Comparison of ENCODE assay signal across 9 mouse cellular contexts in genomic region chr12:80463666-80464269, GRCm38 (mm10). TPM values are rescaled to one million over a fixed set of nuclear protein-coding genes. Genes with fewer than 3 reads are reported as not detected.
A peak's percentile ranks its signal among the peaks of the same experiment; 100 is the strongest.
DNase-seq lines count a peak whose midpoint lies in the region; ATAC-seq lines count a peak whose summit lies in the region.
"Had no signal": no experiment of that assay in that cellular context is flagged by ENCODE, and none has a peak within 500 bp of the region (broad histone marks: within the 10 kb centered on the region; RNA-seq: fewer than 3 reads in every experiment).

No protein-coding gene starts in this region.

- no peak for ATAC-seq in kidney, embryonic 14.5 days (ENCODE audit: low FRiP score, low TSS enrichment)
- ATAC-seq in intestine, embryonic 16.5 days: no peak; the same call in 1 of the 2 replicates
- no peak for ATAC-seq in midbrain, embryonic 15.5 days (replicated peaks)

- 5% methylated on average over 17 of the region's 17 CpGs for WGBS in kidney, embryonic 14.5 days
- 9% methylated on average over 17 of the region's 17 CpGs for WGBS in intestine, embryonic 16.5 days
- 5% methylated on average over 17 of the region's 17 CpGs for whole genome bisulfite sequencing in midbrain, embryonic 15.5 days

- peak overlapping the region; percentile 33; the same call in 1 of the 2 replicates for H3K27ac ChIP-seq in kidney, embryonic 14.5 days (ENCODE audit: low read depth, low read length)
- peak overlapping the region; percentile 83 for H3K27ac ChIP-seq in intestine, embryonic 16.5 days (ENCODE audit: low read length)
- H3K27ac ChIP-seq in midbrain, embryonic 15.5 days: peak overlapping the region; percentile 81

- no peaks in the 10 kb centered on the region for H3K27me3 ChIP-seq in kidney, embryonic 14.5 days (ENCODE audit: control insufficient read depth, insufficient read depth, low read length)
- no peaks in the 10 kb centered on the region for H3K27me3 ChIP-seq in intestine, embryonic 16.5 days (replicated peaks; ENCODE audit: control insufficient read depth, insufficient read depth, low read length)
- no peaks in the 10 kb centered on the region for H3K27me3 ChIP-seq in midbrain, embryonic 15.5 days (replicated peaks)
- H3K27me3 ChIP-seq: Patski had no signal

- no peak for DNase-seq in kidney, postnatal 25 days
- DNase-seq in brain, adult 2 months (ENCODE audit: low read depth, low spot score): peak; percentile 51
- DNase-seq in gastrocnemius, adult 8-10 months (ENCODE audit: low spot score in 2 of 2): peak; percentile 10 to 32
- DNase-seq in c-Kit-positive CD71-positive TER-119-positive erythroid progenitor cells, embryonic 14.5 days (ENCODE audit: low spot score): no peak
- DNase-seq in adrenal gland, adult 2 months: no peak

- H3K36me3 ChIP-seq in kidney, embryonic 14.5 days (ENCODE audit: control insufficient read depth, insufficient read depth, low read length): no peaks in the 10 kb centered on the region
- H3K36me3 ChIP-seq in intestine, embryonic 16.5 days (ENCODE audit: control insufficient read depth, insufficient read depth, low read length): no peaks in the 10 kb centered on the region
- no peaks in the 10 kb centered on the region for H3K36me3 ChIP-seq in midbrain, embryonic 15.5 days (replicated peaks)

- no peaks in the 10 kb centered on the region for H3K9me3 ChIP-seq in kidney, embryonic 14.5 days (ENCODE audit: control insufficient read depth, low read length)
- H3K9me3 ChIP-seq in intestine, embryonic 16.5 days (ENCODE audit: control insufficient read depth, low read length): no peaks in the 10 kb centered on the region
- no peaks in the 10 kb centered on the region for H3K9me3 ChIP-seq in midbrain, embryonic 15.5 days

- H3K4me2 ChIP-seq in kidney, embryonic 14.5 days (replicated peaks; ENCODE audit: low read depth, low read length): peak overlapping the region; percentile 51
- peak overlapping the region; percentile 68 for H3K4me2 ChIP-seq in intestine, embryonic 16.5 days (ENCODE audit: low read depth, low read length)
- H3K4me2 ChIP-seq in midbrain, embryonic 15.5 days: peak overlapping the region; percentile 72

- no peaks in the 10 kb centered on the region for H3K4me1 ChIP-seq in kidney, embryonic 14.5 days (ENCODE audit: control insufficient read depth, insufficient read depth, low read length)
- H3K4me1 ChIP-seq in intestine, embryonic 16.5 days (ENCODE audit: control insufficient read depth, insufficient read depth, low read length): no peaks in the 10 kb centered on the region
- H3K4me1 ChIP-seq in midbrain, embryonic 15.5 days: peaks cover 11% of the 10 kb centered on the region

- H3K4me3 ChIP-seq in kidney, embryonic 14.5 days (ENCODE audit: low read length): peak overlapping the region; percentile 48
- peak overlapping the region; percentile 80 for H3K4me3 ChIP-seq in intestine, embryonic 16.5 days (ENCODE audit: low read length)
- peak overlapping the region; percentile 83 for H3K4me3 ChIP-seq in midbrain, embryonic 15.5 days

- H3K9ac ChIP-seq in kidney, embryonic 14.5 days (ENCODE audit: low read depth, low read length): peak overlapping the region; percentile 66
- peak overlapping the region; percentile 80 for H3K9ac ChIP-seq in intestine, embryonic 16.5 days (ENCODE audit: low read depth, low read length)
- peak overlapping the region; percentile 72 for H3K9ac ChIP-seq in midbrain, embryonic 15.5 days

RNA-seq across cellular contexts. Expression of gene Exd2, which starts 0.9 kb away (rescaled TPM):
- 21.6 and 28.8 TPM in 2 replicates for polyA plus RNA-seq in kidney, embryonic 14.5 days (2014; fragmentation: Nextera tagmentation; extraction: Ambion mirVana)
- total RNA-seq in gastrocnemius, adult 8-10 months (2022): 10 to 100 TPM; 30.6 to 39.1 (median 34.5) TPM
- polyA plus RNA-seq in intestine, embryonic 16.5 days (2015; fragmentation: Nextera tagmentation; extraction: Ambion mirVana): 21.0 and 21.2 TPM in 2 replicates
- 59.6 and 69.7 TPM in 2 replicates for polyA plus RNA-seq in midbrain, embryonic 15.5 days (2015; fragmentation: Nextera tagmentation; extraction: Ambion mirVana)
- 10 to 100 TPM; 16.3 to 20.5 TPM for total RNA-seq in adrenal gland, adult 2 months (2021)
- 7.1 and 7.8 TPM in 2 replicates for polyA plus RNA-seq in adrenal gland, adult 2 months (2012; rRNA removed)

RNA-seq across cellular contexts. Expression of gene Dcaf5, which starts 27.4 kb away (rescaled TPM):
- 8.6 and 11.2 TPM in 2 replicates for polyA plus RNA-seq in kidney, embryonic 14.5 days (2014; fragmentation: Nextera tagmentation; extraction: Ambion mirVana)
- total RNA-seq in gastrocnemius, adult 8-10 months (2022): 10 to 100 TPM; 45.9 to 66.0 (median 50.9) TPM
- polyA plus RNA-seq in intestine, embryonic 16.5 days (2015; fragmentation: Nextera tagmentation; extraction: Ambion mirVana): 7.9 and 9.3 TPM in 2 replicates
- 25.5 and 26.6 TPM in 2 replicates for polyA plus RNA-seq in midbrain, embryonic 15.5 days (2015; fragmentation: Nextera tagmentation; extraction: Ambion mirVana)
- total RNA-seq in adrenal gland, adult 2 months (2021): 10 to 100 TPM; 29.0 to 32.5 TPM
- 19.6 and 20.7 TPM in 2 replicates for polyA plus RNA-seq in adrenal gland, adult 2 months (2012; rRNA removed)

RNA-seq across cellular contexts. Expression of gene Galnt16, which starts 54.3 kb away (rescaled TPM):
- 3.1 TPM in 2 replicates for polyA plus RNA-seq in kidney, embryonic 14.5 days (2014; fragmentation: Nextera tagmentation; extraction: Ambion mirVana)
- 1 to 10 TPM; 1.6 to 2.4 (median 1.8) TPM for total RNA-seq in gastrocnemius, adult 8-10 months (2022)
- 8.1 and 8.4 TPM in 2 replicates for polyA plus RNA-seq in intestine, embryonic 16.5 days (2015; fragmentation: Nextera tagmentation; extraction: Ambion mirVana)
- polyA plus RNA-seq in midbrain, embryonic 15.5 days (2015; fragmentation: Nextera tagmentation; extraction: Ambion mirVana): 39.5 and 42.4 TPM in 2 replicates
- total RNA-seq in adrenal gland, adult 2 months (2021): 1 to 10 TPM; 6.7 to 9.3 TPM
- polyA plus RNA-seq in adrenal gland, adult 2 months (2012; rRNA removed): 4.0 and 6.3 TPM in 2 replicates

Comparison
In these comparisons a context has a peak if more than half of its experiments do, and no peak if none do; other contexts are left out.
1. H3K27ac ChIP-seq: peak in every context shown above with its lines; median percentile 83 in intestine, embryonic 16.5 days; 81 in midbrain, embryonic 15.5 days; 33 in kidney, embryonic 14.5 days.
2. DNase-seq: peak in brain, adult 2 months (single experiment) and gastrocnemius, adult 8-10 months (2 of 2); none in kidney, postnatal 25 days (0 of 2), c-Kit-positive CD71-positive TER-119-positive erythroid progenitor cells, embryonic 14.5 days (single experiment) and adrenal gland, adult 2 months (single experiment).
3. Peak in every context shown above with its lines, with median percentiles within 50 percentile points of each other: H3K4me2 ChIP-seq, H3K4me3 ChIP-seq and H3K9ac ChIP-seq.